Mouse (Mus musculus) cerebellum, adult 18-20 months (tissue): ENCODE data around the gene Vamp8.
A peak's percentile ranks its signal among the peaks of the same experiment; 100 is the strongest.

Experiments
- DNase-seq, 2 experiments: peaks; one replicate each; pipeline ENCODE4 v3.0.0; 2021

The Vamp8 gene

GRCm38 (mm10) chr6:72389941-72390771 lies at the start of gene Vamp8:
TSS of gene Vamp8 (minus strand) at chr6:72390703.
- DNase-seq = peak; percentile 64 to 69

GRCm38 (mm10) chr6:72439355-72440185 lies 49.1 kb upstream of the Vamp8 start, which contains the start of gene Mat2a:
TSS of gene Mat2a (minus strand) at chr6:72439558.
- DNase-seq = peak; percentile 85 to 97

- DNase-seq = peak; percentile 89 to 92
Observed at GRCm38 (mm10) chr6:72438862-72439354, 48.4 kb upstream of the Vamp8 start.

- DNase-seq = no peak
Observed at GRCm38 (mm10) chr6:72438226-72438625, 47.7 kb upstream of the Vamp8 start.

GRCm38 (mm10) chr6:72432153-72432552 lies 41.6 kb upstream of the Vamp8 start:
- DNase-seq = no peak

GRCm38 (mm10) chr6:72430989-72431921 lies 40.8 kb upstream of the Vamp8 start:
- no peak for DNase-seq

- DNase-seq = no peak
Observed at GRCm38 (mm10) chr6:72429061-72429842, 38.7 kb upstream of the Vamp8 start.

- peak; percentile 71 to 83 for DNase-seq
Observed at GRCm38 (mm10) chr6:72428036-72428435, 37.5 kb upstream of the Vamp8 start.

- no peak for DNase-seq
Observed at GRCm38 (mm10) chr6:72425646-72426045, 35.1 kb upstream of the Vamp8 start.

GRCm38 (mm10) chr6:72420901-72421300 lies 30.4 kb upstream of the Vamp8 start:
- DNase-seq = no peak

- no peak for DNase-seq
Observed at GRCm38 (mm10) chr6:72419806-72420205, 29.3 kb upstream of the Vamp8 start.

GRCm38 (mm10) chr6:72418279-72418678 lies 27.8 kb upstream of the Vamp8 start:
- DNase-seq = no peak

- DNase-seq = no peak
Observed at GRCm38 (mm10) chr6:72415964-72416772, 25.7 kb upstream of the Vamp8 start.

GRCm38 (mm10) chr6:72415181-72415580 lies 24.7 kb upstream of the Vamp8 start:
- no peak for DNase-seq

- DNase-seq = peak; percentile 95 to 96
Observed at GRCm38 (mm10) chr6:72414076-72414756, 23.7 kb upstream of the Vamp8 start, which contains the start of gene Ggcx. TSS of gene Ggcx (plus strand) at chr6:72414308.

GRCm38 (mm10) chr6:72410518-72410917 lies 20.0 kb upstream of the Vamp8 start:
- DNase-seq = no peak

GRCm38 (mm10) chr6:72410003-72410402 lies 19.5 kb upstream of the Vamp8 start:
- DNase-seq = no peak

- DNase-seq = peak; percentile 77
Observed at GRCm38 (mm10) chr6:72409567-72409966, 19.1 kb upstream of the Vamp8 start.

GRCm38 (mm10) chr6:72407119-72407518 lies 16.6 kb upstream of the Vamp8 start:
- peak; percentile 81 to 85 for DNase-seq

GRCm38 (mm10) chr6:72405356-72405755 lies 14.9 kb upstream of the Vamp8 start:
- no peak for DNase-seq
